In genomic region chr15:78450419-78450768, GRCm38 (mm10) we compare ENCODE assay signal across 10 mouse cellular contexts. TPM values are rescaled to one million over a fixed set of nuclear protein-coding genes. Genes with fewer than 3 reads are reported as not detected.
A peak's percentile ranks its signal among the peaks of the same experiment; 100 is the strongest.
DNase-seq lines count a peak whose midpoint lies in the region; ATAC-seq and TF ChIP-seq lines count a peak whose summit lies in the region.
"Had no signal": no experiment of that assay in that cellular context is flagged by ENCODE, and none has a peak within 500 bp of the region (broad histone marks: within the 10 kb centered on the region; RNA-seq: fewer than 3 reads in every experiment).

No protein-coding gene starts in this region.

- DNase-seq in heart, adult 11 months: no peak
- DNase-seq in Muller cell, postnatal 12 days (ENCODE audit: inconsistent ontology term): no peak
- DNase-seq in right cerebral cortex, postnatal 25 days: no peak

- 0 out of 2 replicates have a peak, but pooled peaks have one; percentile 23 for TF ChIP-seq CTCF in olfactory bulb, adult 2 months (IDR thresholded peaks at IDR 0.05; ENCODE audit: insufficient read depth, low read depth, low read length)

- H3K4me2 ChIP-seq in heart, embryonic 11.5 days: no peak overlapping the region
- H3K4me2 ChIP-seq in embryonic facial prominence, embryonic 12.5 days (replicated peaks): no peak overlapping the region

- H3K4me1 ChIP-seq in heart, embryonic 11.5 days (ENCODE audit: control insufficient read depth, insufficient read depth, low read length): peaks cover 23% of the 10 kb centered on the region
- peaks cover 87% of the 10 kb centered on the region for H3K4me1 ChIP-seq in megakaryocyte, embryonic 14.5 days
- peaks cover 6% of the 10 kb centered on the region for H3K4me1 ChIP-seq in embryonic facial prominence, embryonic 12.5 days
- peaks cover 38% of the 10 kb centered on the region for H3K4me1 ChIP-seq in olfactory bulb, adult 2 months (ENCODE audit: control insufficient read depth, insufficient read depth, low read length)

- H3K36me3 ChIP-seq in heart, embryonic 11.5 days (ENCODE audit: control insufficient read depth, insufficient read depth, low read length): no peaks in the 10 kb centered on the region
- no peaks in the 10 kb centered on the region for H3K36me3 ChIP-seq in megakaryocyte, embryonic 14.5 days (replicated peaks; ENCODE audit: low read length)
- H3K36me3 ChIP-seq in embryonic facial prominence, embryonic 12.5 days: no peaks in the 10 kb centered on the region

- H3K4me3 ChIP-seq in heart, embryonic 11.5 days (ENCODE audit: low read depth, low read length): no peak overlapping the region
- peak overlapping the region; percentile 81 for H3K4me3 ChIP-seq in megakaryocyte, embryonic 14.5 days (replicated peaks)
- H3K4me3 ChIP-seq in embryonic facial prominence, embryonic 12.5 days: no peak overlapping the region
- H3K4me3 ChIP-seq in olfactory bulb, adult 2 months (ENCODE audit: insufficient read depth, low read depth, low read length): no peak overlapping the region
- H3K4me3 ChIP-seq: erythroblast, embryonic 14.5 days had no signal

- H3K27me3 ChIP-seq in heart, embryonic 11.5 days (ENCODE audit: control insufficient read depth, insufficient read depth, low read length): no peaks in the 10 kb centered on the region; the same call in 1 of the 2 replicates
- peaks cover 19% of the 10 kb centered on the region for H3K27me3 ChIP-seq in megakaryocyte, embryonic 14.5 days (replicated peaks)
- no peaks in the 10 kb centered on the region for H3K27me3 ChIP-seq in embryonic facial prominence, embryonic 12.5 days

- H3K9me3 ChIP-seq in heart, embryonic 11.5 days (replicated peaks; ENCODE audit: control insufficient read depth, low read length): no peaks in the 10 kb centered on the region
- no peaks in the 10 kb centered on the region for H3K9me3 ChIP-seq in megakaryocyte, embryonic 14.5 days
- no peaks in the 10 kb centered on the region for H3K9me3 ChIP-seq in embryonic facial prominence, embryonic 12.5 days

- H3K27ac ChIP-seq in heart, embryonic 11.5 days (ENCODE audit: low read depth, low read length): peak overlapping the region; percentile 83
- H3K27ac ChIP-seq in embryonic facial prominence, embryonic 12.5 days: peak overlapping the region; percentile 46; the same call in 1 of the 2 replicates
- H3K27ac ChIP-seq in olfactory bulb, adult 2 months (ENCODE audit: insufficient read depth, low read depth, low read length): peak overlapping the region; percentile 34

- TF ChIP-seq POLR2A in olfactory bulb, adult 2 months (IDR thresholded peaks at IDR 0.05; ENCODE audit: insufficient read depth, low read depth, low read length): no peak

- WGBS in heart, embryonic 11.5 days (ENCODE audit: insufficient replicate concordance): 74% methylated on average over 6 of the region's 6 CpGs
- WGBS in embryonic facial prominence, embryonic 12.5 days: 91% methylated on average over 6 of the region's 6 CpGs
- WGBS in olfactory bulb, adult 2 months: 76% methylated on average over 6 of the region's 6 CpGs

- no peak overlapping the region for H3K9ac ChIP-seq in heart, embryonic 11.5 days (ENCODE audit: low read depth, low read length)
- H3K9ac ChIP-seq in embryonic facial prominence, embryonic 12.5 days: no peak overlapping the region

- no peak for ATAC-seq in heart, embryonic 11.5 days (replicated peaks; ENCODE audit: insufficient number of reproducible peaks, low FRiP score, low TSS enrichment)
- ATAC-seq in megakaryocyte, adult 5-6 weeks (ENCODE audit: poor library complexity, severe bottlenecking): no peak
- ATAC-seq in embryonic facial prominence, embryonic 12.5 days (ENCODE audit: insufficient number of reproducible peaks, insufficient read depth, low FRiP score, low TSS enrichment): no peak

RNA-seq across cellular contexts. Expression of gene Tmprss6, which starts 18.0 kb away (rescaled TPM):
- 0.64 TPM in 1 of 2 replicates, not detected in the other for polyA plus RNA-seq in heart, embryonic 11.5 days (2014; fragmentation: Nextera tagmentation; extraction: Ambion mirVana)
- not detected in 2 replicates for polyA plus RNA-seq in megakaryocyte, embryonic 14.5 days (2012; ENCODE audit: insufficient read depth, low replicate concordance)
- total RNA-seq in megakaryocyte, adult 5-6 weeks (2015): not detected in 2 replicates
- not detected in 2 replicates for total RNA-seq in megakaryocyte, adult 5-6 weeks (2017)
- 0.66 and 1.4 TPM in 2 replicates for polyA plus RNA-seq in embryonic facial prominence, embryonic 12.5 days (2016; fragmentation: Nextera tagmentation; extraction: Ambion mirVana)
- not detected in 2 replicates for polyA plus RNA-seq in olfactory bulb, adult 2 months (2012; ENCODE audit: insufficient read depth, insufficient read length, low replicate concordance, missing spikeins)

RNA-seq across cellular contexts. Expression of gene Kctd17, which starts 22.0 kb away (rescaled TPM):
- polyA plus RNA-seq in heart, embryonic 11.5 days (2014; fragmentation: Nextera tagmentation; extraction: Ambion mirVana): 16.8 and 21.3 TPM in 2 replicates
- 9.6 TPM in 1 of 2 replicates, not detected in the other for polyA plus RNA-seq in megakaryocyte, embryonic 14.5 days (2012; ENCODE audit: insufficient read depth, low replicate concordance)
- total RNA-seq in megakaryocyte, adult 5-6 weeks (2015): 8.7 and 9.5 TPM in 2 replicates
- 5.2 and 9.6 TPM in 2 replicates for total RNA-seq in megakaryocyte, adult 5-6 weeks (2017)
- 56.1 and 58.9 TPM in 2 replicates for polyA plus RNA-seq in embryonic facial prominence, embryonic 12.5 days (2016; fragmentation: Nextera tagmentation; extraction: Ambion mirVana)
- not detected in 2 replicates for polyA plus RNA-seq in olfactory bulb, adult 2 months (2012; ENCODE audit: insufficient read depth, insufficient read length, low replicate concordance, missing spikeins)

RNA-seq across cellular contexts. Expression of gene Mpst, which starts 44.2 kb away (rescaled TPM):
- polyA plus RNA-seq in heart, embryonic 11.5 days (2014; fragmentation: Nextera tagmentation; extraction: Ambion mirVana): 1.1 and 1.6 TPM in 2 replicates
- 68.5 and 128 TPM in 2 replicates for polyA plus RNA-seq in megakaryocyte, embryonic 14.5 days (2012; ENCODE audit: insufficient read depth, low replicate concordance)
- total RNA-seq in megakaryocyte, adult 5-6 weeks (2015): 3.8 and 5.9 TPM in 2 replicates
- 12.9 and 24.2 TPM in 2 replicates for total RNA-seq in megakaryocyte, adult 5-6 weeks (2017)
- polyA plus RNA-seq in embryonic facial prominence, embryonic 12.5 days (2016; fragmentation: Nextera tagmentation; extraction: Ambion mirVana): 1.6 and 2.1 TPM in 2 replicates
- polyA plus RNA-seq in olfactory bulb, adult 2 months (2012; ENCODE audit: insufficient read depth, insufficient read length, low replicate concordance, missing spikeins): not detected in 2 replicates

RNA-seq across cellular contexts. Expression of gene Il2rb, which starts 44.7 kb away (rescaled TPM):
- polyA plus RNA-seq in heart, embryonic 11.5 days (2014; fragmentation: Nextera tagmentation; extraction: Ambion mirVana): not detected in 2 replicates
- polyA plus RNA-seq in megakaryocyte, embryonic 14.5 days (2012; ENCODE audit: insufficient read depth, low replicate concordance): not detected in 2 replicates
- total RNA-seq in megakaryocyte, adult 5-6 weeks (2015): 7.0 and 10.5 TPM in 2 replicates
- 5.4 and 9.4 TPM in 2 replicates for total RNA-seq in megakaryocyte, adult 5-6 weeks (2017)
- polyA plus RNA-seq in embryonic facial prominence, embryonic 12.5 days (2016; fragmentation: Nextera tagmentation; extraction: Ambion mirVana): 0.06 and 0.09 TPM in 2 replicates
- polyA plus RNA-seq in olfactory bulb, adult 2 months (2012; ENCODE audit: insufficient read depth, insufficient read length, low replicate concordance, missing spikeins): not detected in 2 replicates
- polyA plus RNA-seq: hindbrain, embryonic 11.5 days had no signal

RNA-seq across cellular contexts. Expression of gene Tst, which starts 44.7 kb away (rescaled TPM):
- 9.6 and 13.5 TPM in 2 replicates for polyA plus RNA-seq in heart, embryonic 11.5 days (2014; fragmentation: Nextera tagmentation; extraction: Ambion mirVana)
- polyA plus RNA-seq in megakaryocyte, embryonic 14.5 days (2012; ENCODE audit: insufficient read depth, low replicate concordance): 1.6 and 6.3 TPM in 2 replicates
- total RNA-seq in megakaryocyte, adult 5-6 weeks (2015): 9.8 and 10.4 TPM in 2 replicates
- total RNA-seq in megakaryocyte, adult 5-6 weeks (2017): 3.3 and 8.8 TPM in 2 replicates
- 10.1 and 11.9 TPM in 2 replicates for polyA plus RNA-seq in embryonic facial prominence, embryonic 12.5 days (2016; fragmentation: Nextera tagmentation; extraction: Ambion mirVana)
- not detected in 2 replicates for polyA plus RNA-seq in olfactory bulb, adult 2 months (2012; ENCODE audit: insufficient read depth, insufficient read length, low replicate concordance, missing spikeins)
